ENCODE assay signal across 24 mouse cellular contexts in genomic region chr7:64246713-64247112, GRCm38 (mm10).
"Had no signal": no experiment of that assay in that cellular context is flagged by ENCODE, and none has a peak within 500 bp of the region (broad histone marks: within the 10 kb centered on the region; RNA-seq: fewer than 3 reads in every experiment).

No protein-coding gene starts in this region.

- H3K4me1 ChIP-seq: hindbrain, embryonic 13.5 days; hindbrain, embryonic 15.5 days had no signal

- H3K9me3 ChIP-seq: heart, embryonic 13.5 days; heart, embryonic 15.5 days; hindbrain, embryonic 13.5 days; hindbrain, embryonic 15.5 days; limb, embryonic 10.5 days; limb, embryonic 12.5 days had no signal

- H3K9ac ChIP-seq: heart, embryonic 13.5 days; heart, embryonic 15.5 days; hindbrain, embryonic 13.5 days; hindbrain, embryonic 15.5 days; limb, embryonic 12.5 days had no signal

- ATAC-seq: hindbrain, postnatal 0 days; intestine, embryonic 16.5 days had no signal

- DNase-seq: gastrocnemius, postnatal 14 days; gastrocnemius, postnatal 36 days; heart, adult 11 months; heart, adult 2 months; heart, postnatal 14 days; heart, postnatal 36 days; kidney, adult 11 months; kidney, adult 8-10 months; kidney, postnatal 10 days; kidney, postnatal 25 days; kidney, postnatal 4 days; liver had no signal

- H3K4me2 ChIP-seq: heart, embryonic 11.5 days; heart, embryonic 13.5 days; heart, embryonic 15.5 days; hindbrain, embryonic 13.5 days; hindbrain, embryonic 15.5 days; limb, embryonic 12.5 days; liver, embryonic 11.5 days had no signal

- H3K27me3 ChIP-seq: heart, embryonic 13.5 days; heart, embryonic 15.5 days; hindbrain, embryonic 13.5 days; hindbrain, embryonic 15.5 days had no signal

- H3K4me3 ChIP-seq: heart, adult 2 months; heart, embryonic 13.5 days; heart, embryonic 15.5 days; hindbrain, embryonic 13.5 days; hindbrain, embryonic 15.5 days; layer of hippocampus, adult 2 months; left cerebral cortex, adult 2 months; limb, embryonic 10.5 days; limb, embryonic 12.5 days had no signal

- H3K27ac ChIP-seq: heart, adult 2 months; heart, embryonic 13.5 days; heart, embryonic 15.5 days; hindbrain, embryonic 13.5 days; hindbrain, embryonic 15.5 days; hindbrain, postnatal 0 days; layer of hippocampus, adult 2 months; left cerebral cortex, adult 2 months; limb, embryonic 10.5 days; limb, embryonic 12.5 days had no signal

- H3K36me3 ChIP-seq: heart, embryonic 13.5 days; heart, embryonic 15.5 days; hindbrain, embryonic 13.5 days; hindbrain, embryonic 15.5 days; limb, embryonic 10.5 days; limb, embryonic 12.5 days had no signal
